Mouse (Mus musculus): ENCODE data around the gene Sspo.

Sspo gene

GRCm38 (mm10) chr6:48541560-48542450, 93.8 kb downstream of the Sspo start:
- DNase-seq: peak; percentile 55

- no peak for DNase-seq
Observed at GRCm38 (mm10) chr6:48542631-48543030, 94.6 kb downstream of the Sspo start.

DNA sequence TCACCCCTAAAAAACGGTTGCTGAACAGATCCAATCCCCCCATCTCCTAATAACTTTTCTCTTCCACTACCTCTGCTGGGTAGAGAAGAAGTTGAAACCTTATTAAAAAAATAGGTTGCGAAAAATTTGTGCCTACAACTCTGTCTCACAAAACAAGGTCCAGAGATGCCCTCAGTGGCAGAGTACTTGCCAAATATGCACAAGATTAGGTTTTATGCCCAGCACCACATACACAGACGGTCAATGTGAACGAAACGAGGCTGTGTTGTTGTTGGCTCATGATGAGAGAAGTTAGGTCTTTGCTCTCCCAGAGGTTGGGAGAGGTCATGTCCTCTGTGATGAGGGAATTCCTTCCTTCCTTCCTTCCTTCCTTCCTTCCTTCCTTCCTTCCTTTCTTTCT, 97.2 kb downstream of the Sspo start:
- DNase-seq: no peak

GRCm38 (mm10) chr6:48546271-48546670, 98.2 kb downstream of the Sspo start:
- DNase-seq: peak; percentile 69

- no peak for DNase-seq
Observed at GRCm38 (mm10) chr6:48546858-48547257, 98.8 kb downstream of the Sspo start.

GRCm38 (mm10) chr6:48548314-48548713, 100.3 kb downstream of the Sspo start:
- DNase-seq: no peak

Data from kidney, postnatal 10 days (tissue).